Mouse (Mus musculus) E14TG2a.4 (cell line): ENCODE data around the gene Wwox.

Source experiments
- CTCF ChIP-seq: conservative IDR thresholded peaks from 2 replicates; pipeline ENCODE4 v1.5.1; 2014; ENCODE audit warnings: low read length
- POU5F1 ChIP-seq: IDR thresholded peaks from 2 replicates; pipeline ENCODE4 v1.6.1; 2014; ENCODE audit warnings: low read length, borderline replicate concordance

DNA sequence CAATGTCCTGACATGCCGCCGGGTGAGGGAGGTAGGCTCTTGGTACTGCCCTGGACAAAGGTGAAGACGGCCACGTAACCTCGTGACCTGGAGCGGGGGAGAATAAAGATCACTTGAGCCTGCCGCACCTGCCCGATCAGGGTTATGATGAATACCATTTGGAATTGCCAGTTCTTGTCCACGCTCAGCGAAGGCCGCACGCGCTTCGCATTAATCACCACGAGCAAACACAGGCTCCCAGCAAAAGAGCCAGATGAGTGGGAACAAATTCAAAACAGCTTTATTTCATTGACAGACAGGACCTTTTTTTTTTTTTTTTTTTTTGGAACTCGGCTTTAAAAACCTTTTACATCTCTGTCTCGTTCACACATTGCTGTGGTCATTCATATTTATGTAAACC lies 775.4 kb downstream of the Wwox start:
- TF ChIP-seq CTCF (no peak), POU5F1 (no peak)
